Mouse (Mus musculus) spleen, adult 2 months (tissue): ENCODE measurements around the gene Cpa2.

Experiments used
- CTCF ChIP-seq: fragments of 200-500 bp; IDR thresholded peaks from 2 replicates; pipeline ENCODE4 v1.5.1; 2011; ENCODE audit warnings: mild to moderate bottlenecking, inconsistent platforms; ENCODE audit not compliant: insufficient read depth, insufficient read length, insufficient replicate concordance; ENCODE audit errors: extremely low read depth
- POLR2A ChIP-seq: fragments of 200-500 bp; IDR thresholded peaks from 2 replicates; pipeline ENCODE4 v1.6.1; 2011; ENCODE audit warnings: low read depth, low read length, inconsistent platforms

- TF ChIP-seq CTCF (no peak), POLR2A (no peak)
These were observed 9.8 kb downstream of the Cpa2 start for GRCm38 (mm10) chr6:30551193-30551515.
